Mouse (Mus musculus): ENCODE data around the gene Tead4.

Tead4 gene

GRCm38 (mm10) chr6:128295876-128296749 is 4.5 kb downstream of the Tead4 start:
- intact Hi-C loops (cut with DNase I), result no loop called here

- intact Hi-C loops (cut with DNase I), result no loop called here
Observed at GRCm38 (mm10) chr6:128291284-128291683, 9.3 kb downstream of the Tead4 start.

- intact Hi-C loops (cut with DNase I), result no loop called here
Observed at GRCm38 (mm10) chr6:128288681-128289080, 11.9 kb downstream of the Tead4 start.

- intact Hi-C loops (cut with DNase I), result no loop called here
Observed at GRCm38 (mm10) chr6:128285792-128286430, 14.7 kb downstream of the Tead4 start.

- intact Hi-C loops (cut with DNase I), result no loop called here
Observed at GRCm38 (mm10) chr6:128282126-128282525, 18.5 kb downstream of the Tead4 start.

GRCm38 (mm10) chr6:128280472-128281145 is 20.0 kb downstream of the Tead4 start:
- intact Hi-C loops (cut with DNase I), result no loop called here

- intact Hi-C loops (cut with DNase I), result no loop called here
Observed at GRCm38 (mm10) chr6:128279608-128280007, 21.0 kb downstream of the Tead4 start.

- intact Hi-C loops (cut with DNase I), result no loop called here
Observed at GRCm38 (mm10) chr6:128279099-128279498, 21.5 kb downstream of the Tead4 start.

- intact Hi-C loops (cut with DNase I), result no loop called here
Observed at GRCm38 (mm10) chr6:128277132-128278085, 23.2 kb downstream of the Tead4 start.

- intact Hi-C loops (cut with DNase I), result no loop called here
Observed at GRCm38 (mm10) chr6:128276349-128276748, 24.3 kb downstream of the Tead4 start.

GRCm38 (mm10) chr6:128275506-128276064 is 25.0 kb downstream of the Tead4 start:
- intact Hi-C loops (cut with DNase I), result no loop called here

GRCm38 (mm10) chr6:128273507-128273906 is 27.1 kb downstream of the Tead4 start:
- intact Hi-C loops (cut with DNase I), result no loop called here

- intact Hi-C loops (cut with DNase I), result no loop called here
Observed at GRCm38 (mm10) chr6:128272754-128273153, 27.9 kb downstream of the Tead4 start.

- intact Hi-C loops (cut with DNase I), result no loop called here
Observed at GRCm38 (mm10) chr6:128269850-128270249, 30.8 kb downstream of the Tead4 start.

GRCm38 (mm10) chr6:128264870-128265526 is 35.6 kb downstream of the Tead4 start:
- intact Hi-C loops (cut with DNase I), result no loop called here

GRCm38 (mm10) chr6:128261486-128261885 is 39.1 kb downstream of the Tead4 start:
- intact Hi-C loops (cut with DNase I), result no loop called here

GRCm38 (mm10) chr6:128259252-128259651 is 41.4 kb downstream of the Tead4 start:
- intact Hi-C loops (cut with DNase I), result no loop called here

GRCm38 (mm10) chr6:128255941-128256340 is 44.7 kb downstream of the Tead4 start:
- intact Hi-C loops (cut with DNase I), result no loop called here

GRCm38 (mm10) chr6:128255292-128255691 is 45.3 kb downstream of the Tead4 start:
- intact Hi-C loops (cut with DNase I), result no loop called here

GRCm38 (mm10) chr6:128254551-128254950 is 46.1 kb downstream of the Tead4 start:
- intact Hi-C loops (cut with DNase I), result no loop called here

Data from adrenal gland (tissue).